Mouse (Mus musculus) C2C12 (cell line): ENCODE results near the gene Tspan15. TPM values are rescaled to one million over a fixed set of nuclear protein-coding genes. Genes with fewer than 3 reads are reported as not detected.

Source experiments
- H3K27me3 ChIP-seq: one replicate; pipeline ENCODE4 v1.6.1; 2011; ENCODE audit not compliant: control insufficient read depth, insufficient read depth, insufficient read length
- H3K36me3 ChIP-seq: one replicate; pipeline ENCODE4 v1.6.1; 2011; ENCODE audit not compliant: control insufficient read depth, insufficient read depth
- H3K4me3 ChIP-seq: one replicate; pipeline ENCODE4 v1.5.1; 2011; ENCODE audit warnings: mild to moderate bottlenecking, control low read depth; ENCODE audit not compliant: poor library complexity, insufficient read depth, severe bottlenecking
- H3K79me2 ChIP-seq: one replicate; pipeline ENCODE4 v1.6.1; 2011; ENCODE audit not compliant: control insufficient read depth, insufficient read depth
- H3K79me3 ChIP-seq: one replicate; pipeline ENCODE4 v1.6.1; 2011; ENCODE audit warnings: low read depth, control low read depth
- H3ac ChIP-seq: one replicate; pipeline ENCODE3; 2011; ENCODE audit warnings: low read depth; ENCODE audit not compliant: control insufficient read depth, insufficient read length
- CEBPB ChIP-seq: IDR thresholded peaks from one replicate; pipeline ENCODE4 v1.6.1; 2011; ENCODE audit warnings: low read depth, mild to moderate bottlenecking, control low read depth, moderate library complexity
- CTCF ChIP-seq: IDR thresholded peaks from one replicate; pipeline ENCODE4 v1.5.1; 2011; ENCODE audit not compliant: control insufficient read depth, insufficient read depth, insufficient read length
- FOSL1 ChIP-seq: IDR thresholded peaks from one replicate; pipeline ENCODE4 v1.8.0; 2011; ENCODE audit warnings: mild to moderate bottlenecking, low read length; ENCODE audit not compliant: poor library complexity, insufficient read depth, severe bottlenecking
- MAX ChIP-seq: IDR thresholded peaks from one replicate; pipeline ENCODE4 v1.6.1; 2011; ENCODE audit warnings: mild to moderate bottlenecking, control low read depth
- MYOD1 ChIP-seq: IDR thresholded peaks from one replicate; pipeline ENCODE4 v1.6.1; 2011; ENCODE audit warnings: low read depth; ENCODE audit not compliant: control insufficient read depth, insufficient read length
- MYOG ChIP-seq: IDR thresholded peaks from one replicate; pipeline ENCODE4 v1.6.1; 2011; ENCODE audit not compliant: control insufficient read depth, insufficient read length; ENCODE audit errors: extremely low read depth
- USF1 ChIP-seq: IDR thresholded peaks from one replicate; pipeline ENCODE4 v1.6.1; 2011; ENCODE audit warnings: low read depth, mild to moderate bottlenecking, control low read depth, moderate library complexity
- polyA plus RNA-seq: library from polyadenylated mRNA; unstranded; fragments of >200 nt; fragmentation: generic; extraction: Trizol; gene quantifications from one replicate; pipeline ENCODE4 v1.2.1, GENCODE M21; 2012; ENCODE audit warnings: missing spikeins

Gene Tspan15
- polyA plus RNA-seq, 1 experiment = 5.6 TPM

GRCm38 (mm10) chr10:62264299-62264698 is 33.2 kb upstream of the Tspan15 start:
- no peak overlapping the region for H3K4me3 ChIP-seq
- no peaks in the 10 kb centered on the region for H3K79me2 ChIP-seq
- H3K27me3 ChIP-seq = no peaks in the 10 kb centered on the region
- H3ac ChIP-seq = no peak overlapping the region
- no peaks in the 10 kb centered on the region for H3K36me3 ChIP-seq
- H3K79me3 ChIP-seq = no peaks in the 10 kb centered on the region
- TF ChIP-seq MYOD1 (no peak), CTCF (no peak), FOSL1 (no peak), MAX (no peak), USF1 (no peak), CEBPB (no peak), MYOG (no peak)

- no peaks in the 10 kb centered on the region for H3K36me3 ChIP-seq
- H3K27me3 ChIP-seq = peaks cover 6% of the 10 kb centered on the region
- H3K4me3 ChIP-seq = no peak overlapping the region
- H3K79me3 ChIP-seq = no peaks in the 10 kb centered on the region
- H3ac ChIP-seq = no peak overlapping the region
- TF ChIP-seq CTCF (peak; percentile 51), USF1 (no peak)
- no peaks in the 10 kb centered on the region for H3K79me2 ChIP-seq
Measured at GRCm38 (mm10) chr10:62261115-62261886, 30.2 kb upstream of the Tspan15 start.

GRCm38 (mm10) chr10:62258298-62258697 is 27.2 kb upstream of the Tspan15 start:
- H3K27me3 ChIP-seq = peaks cover 6% of the 10 kb centered on the region
- H3K79me2 ChIP-seq = no peaks in the 10 kb centered on the region
- H3K4me3 ChIP-seq = no peak overlapping the region
- no peaks in the 10 kb centered on the region for H3K36me3 ChIP-seq
- TF ChIP-seq MYOD1 = no peak
- no peak for TF ChIP-seq USF1
- no peak for TF ChIP-seq MAX
- TF ChIP-seq FOSL1 = no peak
- TF ChIP-seq MYOG = no peak
- no peak for TF ChIP-seq CTCF
- no peak for TF ChIP-seq CEBPB
- no peak overlapping the region for H3ac ChIP-seq
- no peaks in the 10 kb centered on the region for H3K79me3 ChIP-seq

GRCm38 (mm10) chr10:62252496-62253235 is 21.6 kb upstream of the Tspan15 start:
- TF ChIP-seq FOSL1 = no peak
- no peak for TF ChIP-seq MYOG
- TF ChIP-seq MYOD1 = no peak
- TF ChIP-seq CTCF = no peak
- no peak for TF ChIP-seq USF1
- TF ChIP-seq MAX = no peak
- no peak for TF ChIP-seq CEBPB
- Histone ChIP-seq H3K79me2 (no peaks in the 10 kb centered on the region), H3K36me3 (no peaks in the 10 kb centered on the region), H3K4me3 (no peak overlapping the region), H3K27me3 (no peaks in the 10 kb centered on the region), H3K79me3 (no peaks in the 10 kb centered on the region), H3ac (no peak overlapping the region)

GRCm38 (mm10) chr10:62252000-62252488 is 21.0 kb upstream of the Tspan15 start, which contains the start of gene Tacr2:
Gene Tacr2 (plus strand): TSS chr10:62252438.
- no peak for TF ChIP-seq MAX
- TF ChIP-seq FOSL1 = no peak
- no peak for TF ChIP-seq MYOD1
- no peak for TF ChIP-seq MYOG
- TF ChIP-seq CTCF = no peak
- no peak for TF ChIP-seq USF1
- TF ChIP-seq CEBPB = no peak
- Histone ChIP-seq H3K4me3 (no peak within 1 kb of the TSS), H3ac (no peak within 1 kb of the TSS)

GRCm38 (mm10) chr10:62247815-62248214 is 16.8 kb upstream of the Tspan15 start:
- Histone ChIP-seq H3K36me3 (no peaks in the 10 kb centered on the region), H3K79me3 (no peaks in the 10 kb centered on the region), H3ac (no peak overlapping the region), H3K79me2 (no peaks in the 10 kb centered on the region), H3K4me3 (no peak overlapping the region), H3K27me3 (no peaks in the 10 kb centered on the region)
- TF ChIP-seq MYOG (no peak), USF1 (no peak), MYOD1 (no peak), MAX (no peak), FOSL1 (no peak), CTCF (no peak), CEBPB (no peak)

More at GRCm38 (mm10) chr10:62252000-62252488, 21.0 kb upstream of the Tspan15 start, which contains the start of gene Tacr2:
- H3K36me3 ChIP-seq = no peaks in the 10 kb centered on the region
- no peaks in the 10 kb centered on the region for H3K79me3 ChIP-seq
- no peaks in the 10 kb centered on the region for H3K27me3 ChIP-seq
- H3K79me2 ChIP-seq = no peaks in the 10 kb centered on the region
